Mouse (Mus musculus): ENCODE results near the gene 1110025L11Rik.
"Not testable (repeated sequence)": the region's sequence is repeated elsewhere in the genome, so short reads cannot be mapped to it uniquely, and the experiment has no call there.

Gene 1110025L11Rik

GRCm38 (mm10) chr16:89063902-89064301, at the start of gene 1110025L11Rik:
TSS of gene 1110025L11Rik (minus strand) at chr16:89064002.
- not testable (repeated sequence) for DNase-seq (ENCODE audit: extremely low read depth, insufficient read length, low spot score)

GRCm38 (mm10) chr16:89071041-89071440, 7.2 kb upstream of the 1110025L11Rik start:
- not testable (repeated sequence) for DNase-seq (ENCODE audit: extremely low read depth, insufficient read length, low spot score)

GRCm38 (mm10) chr16:89047783-89048182, 16.0 kb downstream of the 1110025L11Rik start, which contains the start of gene Krtap6-5:
TSS of gene Krtap6-5 (minus strand) at chr16:89047883.
- DNase-seq (ENCODE audit: extremely low read depth, insufficient read length, low spot score) = no peak

GRCm38 (mm10) chr16:89041372-89041771, 22.4 kb downstream of the 1110025L11Rik start, which contains the start of gene Gm10228:
TSS of gene Gm10228 (minus strand) at chr16:89041472.
- DNase-seq (ENCODE audit: extremely low read depth, insufficient read length, low spot score) = not testable (repeated sequence)

- DNase-seq (ENCODE audit: extremely low read depth, insufficient read length, low spot score) = not testable (repeated sequence)
These were observed 32.4 kb downstream of the 1110025L11Rik start, which contains the start of gene Krtap6-1 for GRCm38 (mm10) chr16:89031399-89031798. TSS of gene Krtap6-1 (plus strand) at chr16:89031699.

GRCm38 (mm10) chr16:89014984-89015383, 48.8 kb downstream of the 1110025L11Rik start, which contains the start of gene Gm10229:
TSS of gene Gm10229 (plus strand) at chr16:89015284.
- DNase-seq (ENCODE audit: extremely low read depth, insufficient read length, low spot score) = not testable (repeated sequence)

GRCm38 (mm10) chr16:89013973-89014372, 49.8 kb downstream of the 1110025L11Rik start:
- no peak for DNase-seq (ENCODE audit: extremely low read depth, insufficient read length, low spot score)
